Mouse (Mus musculus) left cerebral cortex, adult 11 months (tissue): ENCODE data around the gene Urgcp.

Source experiments
- DNase-seq: peaks from one replicate; pipeline ENCODE4 v3.0.0; 2022; ENCODE audit warnings: low spot score

Gene Urgcp

GRCm38 (mm10) chr11:5785732-5786131 is 23.6 kb upstream of the Urgcp start:
- no peak for DNase-seq

- no peak for DNase-seq
Measured at GRCm38 (mm10) chr11:5782199-5782944, 20.2 kb upstream of the Urgcp start.

- no peak for DNase-seq
Measured at GRCm38 (mm10) chr11:5780035-5780499, 17.9 kb upstream of the Urgcp start.

GRCm38 (mm10) chr11:5778481-5778880 is 16.3 kb upstream of the Urgcp start:
- no peak for DNase-seq

GRCm38 (mm10) chr11:5766019-5766418 is 3.8 kb upstream of the Urgcp start:
- DNase-seq, result no peak

GRCm38 (mm10) chr11:5762633-5762982 is 432 bp upstream of the Urgcp start:
- no peak for DNase-seq

- DNase-seq, result no peak
Measured at GRCm38 (mm10) chr11:5753755-5754154, 8.4 kb downstream of the Urgcp start.

- no peak for DNase-seq
Measured at GRCm38 (mm10) chr11:5744951-5745350, 17.2 kb downstream of the Urgcp start.

- DNase-seq, result no peak
Measured at GRCm38 (mm10) chr11:5742106-5742505, 20.1 kb downstream of the Urgcp start.

- peak; percentile 51 for DNase-seq
Measured at GRCm38 (mm10) chr11:5740965-5741627, 21.1 kb downstream of the Urgcp start.

GRCm38 (mm10) chr11:5740599-5740964 is 21.6 kb downstream of the Urgcp start:
- no peak for DNase-seq

- no peak for DNase-seq
Measured at GRCm38 (mm10) chr11:5739846-5740245, 22.3 kb downstream of the Urgcp start.

- no peak for DNase-seq
Measured at GRCm38 (mm10) chr11:5738888-5739632, 23.1 kb downstream of the Urgcp start.

GRCm38 (mm10) chr11:5737137-5737536 is 25.0 kb downstream of the Urgcp start:
- DNase-seq, result no peak

- no peak for DNase-seq
Measured at GRCm38 (mm10) chr11:5734323-5734722, 27.9 kb downstream of the Urgcp start.

- no peak for DNase-seq
Measured at GRCm38 (mm10) chr11:5732401-5732800, 29.8 kb downstream of the Urgcp start.

- DNase-seq, result no peak
Measured at GRCm38 (mm10) chr11:5729582-5729981, 32.6 kb downstream of the Urgcp start.

GRCm38 (mm10) chr11:5718611-5719354 is 43.4 kb downstream of the Urgcp start:
- DNase-seq, result no peak

- no peak for DNase-seq
Measured at GRCm38 (mm10) chr11:5716938-5717705, 45.1 kb downstream of the Urgcp start.

GRCm38 (mm10) chr11:5716246-5716645 is 45.9 kb downstream of the Urgcp start:
- DNase-seq, result no peak

GRCm38 (mm10) chr11:5715630-5716105 is 46.5 kb downstream of the Urgcp start, which contains the start of gene Mrps24:
Gene Mrps24 (minus strand): TSS chr11:5715680.
- no peak for DNase-seq
